Mouse (Mus musculus): ENCODE data around the gene Ccdc51. TPM values are rescaled to one million over a fixed set of nuclear protein-coding genes. Genes with fewer than 3 reads are reported as not detected.
"Not testable (repeated sequence)": the region's sequence is repeated elsewhere in the genome, so short reads cannot be mapped to it uniquely, and the experiment has no call there.

The Ccdc51 gene
- polyA plus RNA-seq, 1 experiment from 2014 or later: 12.9 TPM

DNA sequence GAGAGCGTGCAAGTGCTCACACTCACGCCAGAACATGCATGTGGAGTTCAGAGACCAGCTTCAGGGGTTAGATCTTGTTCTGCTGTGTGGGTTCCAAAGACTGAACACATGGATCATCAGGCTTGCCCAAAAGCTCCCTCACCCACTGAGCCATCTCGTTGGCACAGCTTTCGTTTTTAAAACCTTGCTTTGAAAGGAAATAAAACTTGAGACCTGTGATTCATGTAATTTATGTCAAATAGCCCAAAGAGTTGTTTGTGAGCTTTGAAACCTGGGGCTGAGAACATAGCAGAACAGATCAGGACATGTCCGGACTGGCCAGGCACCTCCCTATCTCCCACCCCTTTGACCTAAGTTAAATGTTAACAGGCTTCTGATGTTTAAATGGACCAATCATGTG, 47.8 kb downstream of the Ccdc51 start:
- H3K4me1 ChIP-seq (replicated peaks; ENCODE audit: insufficient read depth, low read length): no peaks in the 10 kb centered on the region
- ATAC-seq (replicated peaks; ENCODE audit: low FRiP score, low read depth): no peak
- H3K4me3 ChIP-seq (replicated peaks; ENCODE audit: low read depth, low read length): no peak overlapping the region
- 55% methylated on average over 5 of the region's 5 CpGs for WGBS
- no peaks in the 10 kb centered on the region for H3K36me3 ChIP-seq (ENCODE audit: insufficient read depth, low read length)
- DNase-seq (ENCODE audit: low spot score): no peak
- H3K27ac ChIP-seq: no peak overlapping the region
- TF ChIP-seq CTCF (IDR thresholded peaks at IDR 0.05; ENCODE audit: low read depth): no peak
- H3K4me2 ChIP-seq (ENCODE audit: low read length): no peak overlapping the region
- H3K9ac ChIP-seq (ENCODE audit: low read depth, low read length): no peak overlapping the region
- H3K9me3 ChIP-seq (replicated peaks; ENCODE audit: low read length): no peaks in the 10 kb centered on the region
- H3K27me3 ChIP-seq (ENCODE audit: insufficient read depth, low read length): no peaks in the 10 kb centered on the region

DNA sequence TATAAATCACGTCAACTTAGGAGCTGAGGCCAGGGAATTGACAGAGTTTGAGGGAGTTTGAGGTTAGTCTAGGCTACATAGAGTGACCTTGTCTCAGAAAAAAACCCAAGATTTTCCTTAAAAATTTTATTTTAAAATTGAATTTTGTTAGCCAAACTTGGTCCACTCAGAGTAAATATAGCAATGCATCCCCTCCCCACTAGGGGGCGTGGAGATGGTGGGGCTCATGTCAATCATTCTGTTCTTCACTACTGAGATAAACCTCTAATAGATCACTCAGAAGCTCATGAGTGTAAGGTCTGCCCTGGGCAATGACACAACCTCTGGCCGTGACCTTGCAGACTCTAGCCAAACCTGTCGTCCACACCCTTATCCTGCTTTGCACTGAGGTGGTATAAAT, 58.1 kb downstream of the Ccdc51 start:
- not testable (repeated sequence) for H3K4me3 ChIP-seq (replicated peaks; ENCODE audit: low read depth, low read length); H3K9ac ChIP-seq (ENCODE audit: low read depth, low read length); H3K36me3 ChIP-seq (ENCODE audit: insufficient read depth, low read length); H3K27me3 ChIP-seq (ENCODE audit: insufficient read depth, low read length); H3K27ac ChIP-seq; H3K9me3 ChIP-seq (replicated peaks; ENCODE audit: low read length); ATAC-seq (replicated peaks; ENCODE audit: low FRiP score, low read depth); DNase-seq (ENCODE audit: low spot score); H3K4me2 ChIP-seq (ENCODE audit: low read length); H3K4me1 ChIP-seq (replicated peaks; ENCODE audit: insufficient read depth, low read length)
- TF ChIP-seq CTCF (IDR thresholded peaks at IDR 0.05; ENCODE audit: low read depth): peak; percentile 43
- 63% methylated on average over 4 of the region's 4 CpGs for whole genome bisulfite sequencing

Other genes with a start within 250 kb of the Ccdc51 start
- 10.7 and 12.8 TPM in 2 replicates for gene Slc26a6, start 229.2 kb upstream of the Ccdc51 start, polyA plus RNA-seq (2015; fragmentation: Nextera tagmentation; extraction: Ambion mirVana)
- gene Tmem89, start 167.9 kb upstream of the Ccdc51 start, polyA plus RNA-seq (2015; fragmentation: Nextera tagmentation; extraction: Ambion mirVana): not detected in 2 replicates
- 662 and 717 TPM in 2 replicates for gene Uqcrc1, start 145.9 kb upstream of the Ccdc51 start, polyA plus RNA-seq (2015; fragmentation: Nextera tagmentation; extraction: Ambion mirVana)
- 2.9 and 3.1 TPM in 2 replicates for gene Col7a1, start 128.9 kb upstream of the Ccdc51 start, polyA plus RNA-seq (2015; fragmentation: Nextera tagmentation; extraction: Ambion mirVana)
- 0.11 TPM in 1 of 2 replicates, not detected in the other for gene Ucn2, start 96.5 kb upstream of the Ccdc51 start, polyA plus RNA-seq (2015; fragmentation: Nextera tagmentation; extraction: Ambion mirVana)
- gene Pfkfb4, start 90.7 kb upstream of the Ccdc51 start, polyA plus RNA-seq (2015; fragmentation: Nextera tagmentation; extraction: Ambion mirVana): 5.8 and 7.9 TPM in 2 replicates
- gene Shisa5, start 43.9 kb upstream of the Ccdc51 start, polyA plus RNA-seq (2015; fragmentation: Nextera tagmentation; extraction: Ambion mirVana): 122 and 123 TPM in 2 replicates
- gene Trex1, start 22.8 kb upstream of the Ccdc51 start, polyA plus RNA-seq (2015; fragmentation: Nextera tagmentation; extraction: Ambion mirVana): 14.3 and 15.2 TPM in 2 replicates
- 18.8 and 20.9 TPM in 2 replicates for gene Atrip, start 8.4 kb upstream of the Ccdc51 start, polyA plus RNA-seq (2015; fragmentation: Nextera tagmentation; extraction: Ambion mirVana)
- 635 and 680 TPM in 2 replicates for gene Tma7, start 94 bp downstream of the Ccdc51 start, polyA plus RNA-seq (2015; fragmentation: Nextera tagmentation; extraction: Ambion mirVana)
- gene Plxnb1, start 12.9 kb downstream of the Ccdc51 start, polyA plus RNA-seq (2015; fragmentation: Nextera tagmentation; extraction: Ambion mirVana): 8.4 and 9.6 TPM in 2 replicates
- not detected in 2 replicates for gene Fbxw21, start 79.5 kb downstream of the Ccdc51 start, polyA plus RNA-seq (2015; fragmentation: Nextera tagmentation; extraction: Ambion mirVana)
- not detected in 2 replicates for gene Fbxw13, start 113.5 kb downstream of the Ccdc51 start, polyA plus RNA-seq (2015; fragmentation: Nextera tagmentation; extraction: Ambion mirVana)
- not detected in 2 replicates for gene Fbxw20, start 152.3 kb downstream of the Ccdc51 start, polyA plus RNA-seq (2015; fragmentation: Nextera tagmentation; extraction: Ambion mirVana)
- gene Fbxw14, start 205.2 kb downstream of the Ccdc51 start, polyA plus RNA-seq (2015; fragmentation: Nextera tagmentation; extraction: Ambion mirVana): not detected in 2 replicates

Data from kidney, postnatal 0 days (tissue).